Mouse (Mus musculus) kidney, adult 2 months (tissue): Measurements from ENCODE around the gene Slc25a38.

Experiments used
- CTCF ChIP-seq: fragments of 200-500 bp; conservative IDR thresholded peaks from 2 replicates; pipeline ENCODE4 v1.5.1; 2011; ENCODE audit warnings: low read depth, mild to moderate bottlenecking, control low read depth, low read length, moderate library complexity, mixed read lengths; ENCODE audit not compliant: insufficient read depth, insufficient read length
- POLR2A ChIP-seq: fragments of 200-500 bp; IDR thresholded peaks from one replicate; pipeline ENCODE4 v1.6.1; 2011; ENCODE audit warnings: low read depth, low read length, control low read depth

DNA sequence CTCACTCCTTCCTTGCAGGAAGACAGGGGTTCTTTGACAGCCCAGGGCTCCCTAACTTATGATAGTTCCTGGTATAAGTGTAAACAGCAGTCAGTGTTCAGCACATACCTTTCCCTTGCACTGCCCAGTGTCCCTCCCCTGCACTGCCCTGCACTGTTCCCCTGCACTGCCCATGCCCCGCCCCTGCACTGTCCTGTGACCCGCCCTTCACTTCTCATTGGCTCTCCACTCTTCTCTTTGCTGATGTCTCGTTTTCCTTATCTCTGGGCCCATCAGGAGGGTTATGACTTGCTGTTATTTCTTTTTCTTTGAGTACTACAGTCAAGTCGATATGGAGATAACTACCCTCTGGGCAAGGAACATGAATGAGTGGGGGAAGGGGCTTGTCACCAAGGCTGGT, 47.9 kb downstream of the Slc25a38 start:
- no peak for TF ChIP-seq POLR2A
- no peak for TF ChIP-seq CTCF
